Mouse (Mus musculus) urinary bladder, postnatal 10 days (tissue): ENCODE data around the gene Enox1.

Experiments
- DNase-seq: peaks from one replicate; pipeline ENCODE4 v3.0.0; 2022; ENCODE audit warnings: low spot score

The Enox1 gene

GRCm38 (mm10) chr14:77375054-77375453 lies 218.5 kb downstream of the Enox1 start:
- DNase-seq: no peak

GRCm38 (mm10) chr14:77375618-77376017 lies 219.1 kb downstream of the Enox1 start:
- no peak for DNase-seq

- no peak for DNase-seq
These were observed 220.2 kb downstream of the Enox1 start for GRCm38 (mm10) chr14:77376731-77377130.

DNA sequence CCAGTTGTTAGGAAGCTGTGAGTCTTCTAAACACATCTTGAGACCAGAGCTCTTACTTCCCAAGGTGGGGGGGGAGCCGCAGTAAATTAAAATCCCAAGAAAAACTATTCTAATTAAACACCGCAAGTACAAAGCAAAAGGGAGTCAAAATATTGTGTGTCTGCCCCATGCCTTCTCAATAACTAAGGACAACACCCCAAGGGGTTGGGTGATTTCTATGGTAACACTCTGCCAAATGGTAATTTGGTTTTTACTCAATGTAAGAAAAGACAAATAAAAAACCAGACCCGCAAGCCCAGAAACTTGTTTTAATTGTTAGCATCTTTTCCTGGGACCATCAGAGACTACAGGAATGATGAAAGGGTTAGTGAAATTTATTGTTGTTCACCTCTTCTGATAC lies 220.9 kb downstream of the Enox1 start:
- DNase-seq: no peak

DNA sequence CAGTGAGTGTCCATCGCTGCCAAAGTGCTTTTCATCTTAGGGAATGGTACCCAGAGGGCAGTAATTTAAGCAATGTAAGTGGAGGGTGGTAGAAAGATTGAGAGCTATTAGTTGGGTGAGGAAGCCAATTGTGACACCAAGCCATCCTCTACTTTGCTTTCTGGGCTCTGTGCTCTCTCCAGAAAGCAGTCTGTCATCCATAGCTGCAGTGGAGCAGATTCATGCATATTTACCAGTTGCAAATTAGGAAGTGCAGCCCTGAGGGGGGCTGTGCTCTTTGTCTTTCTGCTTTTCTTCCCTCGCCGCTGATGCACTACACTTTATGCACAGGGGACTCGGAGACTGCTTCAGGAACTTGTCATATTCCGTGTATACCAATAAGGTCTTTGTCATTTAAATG lies 221.3 kb downstream of the Enox1 start:
- DNase-seq: no peak

GRCm38 (mm10) chr14:77381532-77381931 lies 225.0 kb downstream of the Enox1 start:
- DNase-seq: no peak

GRCm38 (mm10) chr14:77385621-77386020 lies 229.1 kb downstream of the Enox1 start:
- DNase-seq: no peak

DNA sequence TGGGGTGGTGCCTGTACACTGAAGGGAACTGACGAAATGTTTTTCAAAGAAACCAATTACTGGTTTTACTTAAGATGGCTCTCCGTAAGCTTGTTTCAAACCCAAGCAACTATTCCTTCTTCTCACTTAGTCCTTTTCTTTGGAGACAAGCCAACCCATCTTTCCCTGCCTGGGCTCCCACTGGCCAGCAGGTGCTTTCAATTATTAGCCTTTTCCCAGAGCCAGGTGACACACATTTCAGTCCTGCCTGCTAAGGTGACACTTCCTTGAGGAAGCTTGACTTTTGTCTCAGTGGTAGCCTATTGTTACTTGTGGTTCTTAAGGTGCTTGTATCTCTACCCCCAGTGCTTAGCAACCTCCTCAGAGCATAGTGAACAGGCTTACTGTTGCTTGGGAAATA lies 231.3 kb downstream of the Enox1 start:
- DNase-seq: no peak

- no peak for DNase-seq
These were observed 232.7 kb downstream of the Enox1 start for GRCm38 (mm10) chr14:77389276-77389675.

DNA sequence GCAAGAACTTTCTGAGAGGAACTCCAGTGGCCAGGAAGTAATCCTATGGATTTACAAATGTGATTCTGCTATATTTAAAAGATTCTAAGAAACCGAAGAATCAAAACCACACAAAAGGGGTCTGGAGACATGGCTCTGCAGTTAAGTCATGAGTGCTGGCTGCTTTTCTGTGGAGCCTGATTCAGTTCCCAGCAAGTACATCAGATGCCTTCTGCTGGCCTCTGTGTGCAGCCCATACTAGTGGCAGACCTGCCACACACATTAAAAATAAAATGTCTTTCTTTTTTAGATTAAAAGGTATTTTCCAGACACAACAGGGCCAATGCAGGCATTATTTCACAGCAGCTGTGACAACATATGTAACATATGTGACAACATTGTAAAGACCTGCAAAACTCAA lies 235.9 kb downstream of the Enox1 start:
- no peak for DNase-seq

DNA sequence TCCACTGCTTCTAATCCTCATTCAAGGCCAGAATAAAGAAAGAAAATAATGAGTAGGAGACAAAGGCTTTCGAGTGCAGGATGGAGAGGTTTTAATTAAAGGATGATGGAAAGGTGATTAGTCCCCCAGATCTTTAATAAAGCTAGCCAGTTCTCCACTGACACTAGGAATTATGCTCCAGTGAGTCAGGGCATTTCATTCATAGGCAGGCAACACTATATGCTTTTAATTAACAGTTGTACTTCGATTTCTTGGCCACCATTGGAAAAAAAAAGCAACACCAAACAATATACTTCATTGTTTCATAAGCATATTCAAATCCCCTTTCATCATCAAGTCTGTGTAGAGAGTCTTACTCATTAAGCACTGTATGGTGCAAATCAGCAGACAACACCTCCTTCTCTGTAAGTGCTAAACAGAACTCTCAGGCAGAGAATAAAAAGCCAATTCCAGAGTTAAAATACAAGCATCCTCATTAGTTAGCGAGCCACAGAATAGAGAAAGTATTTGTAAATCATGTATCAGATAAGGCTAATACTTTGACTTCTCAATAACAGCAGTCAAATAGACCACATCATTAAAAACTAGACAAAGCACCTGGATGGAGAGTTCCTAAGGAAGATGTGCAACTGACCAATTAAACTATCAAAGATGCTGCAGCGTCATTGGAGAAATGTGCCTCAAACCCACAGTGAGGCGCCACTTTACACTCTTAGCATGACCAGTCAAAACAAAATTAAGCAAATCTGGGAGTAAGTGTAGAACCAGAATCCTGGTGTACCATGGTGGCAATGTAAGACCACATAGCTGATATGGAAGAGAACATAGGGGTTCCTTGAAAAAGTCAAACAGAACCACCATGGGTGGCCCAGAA lies 249.9 kb downstream of the Enox1 start:
- DNase-seq: no peak

DNA sequence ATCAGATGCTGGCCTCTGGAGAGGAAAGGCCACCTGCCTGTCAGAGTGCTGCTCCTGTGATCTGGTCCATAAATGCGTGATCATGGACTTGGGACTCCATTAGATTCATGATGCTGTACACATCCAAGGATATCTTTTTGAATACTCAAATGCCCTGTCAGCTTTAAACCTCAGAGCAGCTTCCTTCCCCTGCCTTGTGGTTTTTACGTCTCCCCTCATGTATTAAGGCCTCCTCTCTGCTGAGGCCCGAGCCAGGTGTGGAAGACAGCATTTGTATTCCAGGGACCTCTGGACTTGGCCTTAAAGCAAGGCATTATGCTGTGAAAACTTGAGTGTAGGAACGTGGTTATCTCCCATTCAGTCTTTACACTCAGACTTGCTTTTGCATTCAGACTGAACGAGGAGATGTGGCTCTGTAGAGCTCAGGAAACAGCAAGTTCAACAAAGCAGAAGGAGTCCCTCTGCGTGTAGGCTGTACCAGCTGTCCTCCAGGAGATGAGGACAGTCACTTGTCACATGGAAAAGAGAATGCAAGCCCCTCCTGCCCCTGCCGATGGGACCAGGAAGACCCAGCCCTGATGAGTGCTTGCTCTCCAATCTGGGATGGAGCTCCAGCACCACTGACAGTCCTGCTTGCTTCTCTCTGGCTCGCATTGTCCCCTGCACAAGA lies 252.8 kb downstream of the Enox1 start:
- no peak for DNase-seq

- DNase-seq: no peak
These were observed 253.8 kb downstream of the Enox1 start for GRCm38 (mm10) chr14:77410354-77410753.

- no peak for DNase-seq
These were observed 256.5 kb downstream of the Enox1 start for GRCm38 (mm10) chr14:77413106-77413505.

- DNase-seq: no peak
These were observed 259.8 kb downstream of the Enox1 start for GRCm38 (mm10) chr14:77416358-77416757.

DNA sequence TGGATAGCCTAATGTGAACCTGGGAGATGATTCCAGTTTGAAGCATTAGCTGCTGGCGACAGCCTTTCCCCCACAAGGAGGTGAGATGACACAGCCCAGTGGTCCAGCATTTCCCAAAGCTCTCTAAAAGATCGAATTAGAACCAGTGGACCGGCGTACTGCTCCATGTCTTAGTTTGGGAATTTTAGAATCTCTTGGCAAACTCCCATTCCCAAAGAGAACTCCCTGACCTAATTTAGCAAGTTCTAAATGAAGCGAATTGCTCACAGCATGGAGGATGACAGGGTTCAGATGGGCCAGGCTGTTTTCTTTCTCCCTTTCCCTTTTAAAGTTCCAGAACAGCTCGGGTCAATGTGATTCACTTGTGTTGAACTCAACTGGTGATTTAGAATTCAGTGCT lies 264.5 kb downstream of the Enox1 start:
- DNase-seq: no peak

- DNase-seq: no peak
These were observed 266.6 kb downstream of the Enox1 start for GRCm38 (mm10) chr14:77423194-77423593.

GRCm38 (mm10) chr14:77439426-77439825 lies 282.9 kb downstream of the Enox1 start:
- no peak for DNase-seq

DNA sequence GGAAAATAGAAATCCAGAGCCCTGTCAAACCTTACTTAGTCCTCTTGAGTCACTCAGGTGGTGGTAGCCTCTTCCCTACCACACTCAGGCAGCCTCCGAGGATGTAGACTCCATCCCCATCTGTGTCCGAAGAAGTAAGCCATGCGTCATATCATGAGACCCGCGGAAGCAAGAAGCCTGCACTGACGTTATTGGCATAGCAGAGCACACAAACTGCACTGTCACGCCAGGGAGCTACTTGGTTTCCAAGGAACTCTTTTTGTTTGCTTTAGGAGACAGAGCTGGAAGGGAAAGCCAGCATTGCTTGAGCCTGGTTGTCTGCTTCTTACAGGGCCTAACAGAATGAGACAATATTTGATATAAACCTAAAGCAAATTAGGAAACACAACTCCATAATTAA lies 284.2 kb downstream of the Enox1 start:
- DNase-seq: no peak

- DNase-seq: no peak
These were observed 285.0 kb downstream of the Enox1 start for GRCm38 (mm10) chr14:77441541-77441940.

DNA sequence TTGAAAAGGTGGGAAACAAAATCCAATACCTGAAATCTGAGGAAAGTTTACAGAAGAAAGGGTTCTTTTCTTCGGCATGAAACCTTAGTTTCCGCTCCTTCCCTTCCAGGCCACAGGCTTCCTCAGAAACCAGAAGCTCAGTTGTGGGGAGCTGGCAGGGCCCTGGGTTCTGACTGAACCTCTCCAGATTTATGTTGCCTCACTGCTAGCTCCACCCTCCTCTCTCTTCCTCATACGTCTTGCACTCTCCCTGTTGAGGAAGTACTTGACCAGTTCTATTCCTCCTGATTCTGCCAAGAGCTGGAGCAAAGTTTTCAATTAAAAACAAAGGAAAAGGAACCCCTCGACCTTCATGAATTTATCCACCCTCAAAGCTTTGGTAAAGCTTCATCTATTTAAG lies 291.4 kb downstream of the Enox1 start:
- DNase-seq: no peak

DNA sequence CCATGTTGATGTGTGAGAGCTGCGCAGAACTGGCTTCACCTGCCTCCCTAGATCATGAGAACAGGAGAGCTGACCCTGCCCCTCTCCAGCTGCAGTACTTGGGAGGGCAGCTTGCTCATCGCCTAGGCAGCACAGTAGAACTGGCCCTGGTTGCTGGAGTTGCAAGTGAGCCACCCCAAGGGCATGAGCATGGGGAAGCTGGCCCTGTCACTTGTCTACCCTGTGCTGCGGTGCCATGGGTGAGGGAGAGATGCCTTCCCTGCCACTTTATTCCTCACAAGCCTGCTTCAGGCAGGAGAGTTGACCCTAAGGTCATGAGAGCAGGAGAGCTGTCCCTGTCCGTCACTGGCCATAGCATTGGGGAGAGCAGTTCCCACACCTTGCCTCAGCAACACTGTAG lies 295.4 kb downstream of the Enox1 start:
- no peak for DNase-seq

DNA sequence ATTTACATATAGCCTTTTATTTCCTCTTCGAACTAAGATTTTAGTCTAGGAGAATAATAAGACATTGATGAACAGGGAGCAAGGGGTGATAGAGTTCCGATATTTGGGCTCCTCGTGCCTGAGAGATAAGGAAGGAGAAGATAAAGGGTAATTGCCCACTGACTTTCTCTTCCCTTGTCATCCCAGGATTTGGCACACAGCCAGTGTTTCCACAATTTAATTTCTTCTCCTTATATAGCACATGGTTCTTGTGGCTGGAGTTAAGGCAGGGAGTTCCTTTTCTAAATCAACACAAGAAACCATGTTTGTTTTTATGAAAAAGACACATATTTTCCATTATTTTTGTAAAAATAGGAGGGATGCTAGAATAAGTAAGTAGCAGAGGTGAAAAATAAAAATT lies 299.5 kb downstream of the Enox1 start:
- no peak for DNase-seq

GRCm38 (mm10) chr14:77456876-77457275 lies 300.3 kb downstream of the Enox1 start:
- no peak for DNase-seq
